Mouse (Mus musculus) MEL (cell line): ENCODE measurements around the gene Sorbs1. TPM values are rescaled to one million over a fixed set of nuclear protein-coding genes. Genes with fewer than 3 reads are reported as not detected.

Source experiments
- DNase-seq: peaks from one replicate; pipeline ENCODE4 v3.0.0; 2011; ENCODE audit warnings: low read depth, low spot score
- H3K27ac ChIP-seq: 2 replicates; pipeline ENCODE4 v1.5.1; 2012; ENCODE audit warnings: low read depth, mild to moderate bottlenecking, control low read depth, low read length, moderate library complexity; ENCODE audit not compliant: control insufficient read depth
- H3K27me3 ChIP-seq, 2 experiments: fragments of 150-350 bp in 1 of 2; sonication (generic) in 1 of 2; 2 replicates each; pipeline ENCODE4 v1.6.1; 2012; ENCODE audit warnings: low read length in 2 of 2, mild to moderate bottlenecking in 2 of 2, improper control_type of control experiment in 1 of 2, moderate library complexity in 1 of 2; ENCODE audit not compliant: insufficient read depth in 2 of 2, control insufficient read depth in 1 of 2
- H3K36me3 ChIP-seq, 2 experiments: 2 replicates each; pipeline ENCODE4 v1.6.1; 2012 to 2014; ENCODE audit warnings: low read length in 2 of 2, improper control_type of control experiment in 1 of 2, inconsistent platforms in 1 of 2, mild to moderate bottlenecking in 1 of 2; ENCODE audit not compliant: insufficient read depth in 2 of 2, control insufficient read depth in 1 of 2
- H3K4me1 ChIP-seq, 2 experiments: fragments of 150-350 bp in 1 of 2; sonication (generic) in 1 of 2; 2 replicates each; pipeline ENCODE4 v1.6.1; 2012; ENCODE audit warnings: low read length in 2 of 2, improper control_type of control experiment in 1 of 2, mild to moderate bottlenecking in 1 of 2; ENCODE audit not compliant: insufficient read depth in 2 of 2, control insufficient read depth in 1 of 2
- H3K4me3 ChIP-seq, 2 experiments: fragments of 150-350 bp in 1 of 2; sonication (generic) in 1 of 2; 2 replicates each; pipeline ENCODE4 v1.5.1; 2012; ENCODE audit warnings: low read depth in 2 of 2, low read length in 2 of 2, mild to moderate bottlenecking in 2 of 2, moderate library complexity in 2 of 2, control low read depth in 1 of 2, improper control_type of control experiment in 1 of 2; ENCODE audit not compliant: control insufficient read depth in 1 of 2, insufficient read depth in 1 of 2
- H3K79me2 ChIP-seq: 2 replicates; pipeline ENCODE4 v1.6.1; 2012; ENCODE audit warnings: mild to moderate bottlenecking, low read length, moderate library complexity; ENCODE audit not compliant: control insufficient read depth, poor library complexity, insufficient read depth
- H3K9ac ChIP-seq: 2 replicates; pipeline ENCODE4 v1.6.1; 2012; ENCODE audit warnings: low read depth, mild to moderate bottlenecking, control low read depth, low read length, moderate library complexity; ENCODE audit not compliant: control insufficient read depth, poor library complexity, severe bottlenecking
- H3K9me3 ChIP-seq: fragments of 150-350 bp; sonication (generic); replicated peaks from 2 replicates; pipeline ENCODE4 v1.6.1; 2012; ENCODE audit warnings: mild to moderate bottlenecking, low read length, improper control_type of control experiment, moderate library complexity; ENCODE audit not compliant: insufficient read depth
- BHLHE40 ChIP-seq: IDR thresholded peaks from 2 replicates; pipeline ENCODE4 v1.6.1; 2012; ENCODE audit warnings: low read depth, mild to moderate bottlenecking, inconsistent platforms, low read length, improper control_type of control experiment, borderline replicate concordance
- CHD1 ChIP-seq: IDR thresholded peaks from 2 replicates; pipeline ENCODE4 v1.6.1; 2012; ENCODE audit warnings: low read depth, mild to moderate bottlenecking, inconsistent platforms, low read length, improper control_type of control experiment
- CHD2 ChIP-seq: IDR thresholded peaks from 2 replicates; pipeline ENCODE4 v1.6.1; 2011; ENCODE audit warnings: low read length, improper control_type of control experiment
- CTCF ChIP-seq, 3 experiments: IDR thresholded peaks in 2 of 3; conservative IDR thresholded peaks in 1 of 3; 2 replicates each; pipeline ENCODE4 v1.5.1; 2011 to 2012; ENCODE audit warnings: low read length in 3 of 3, low read depth in 2 of 3, mild to moderate bottlenecking in 2 of 3, improper control_type of control experiment in 1 of 3, inconsistent platforms in 1 of 3, mixed read lengths in 1 of 3, moderate library complexity in 1 of 3; ENCODE audit not compliant: control insufficient read depth in 1 of 3, insufficient read depth in 1 of 3, poor library complexity in 1 of 3, severe bottlenecking in 1 of 3
- ELF1 ChIP-seq: IDR thresholded peaks from 2 replicates; pipeline ENCODE4 v1.6.1; 2014; ENCODE audit warnings: low read depth, mild to moderate bottlenecking, inconsistent platforms, low read length, improper control_type of control experiment, moderate library complexity
- GABPA ChIP-seq: IDR thresholded peaks from 2 replicates; pipeline ENCODE4 v1.6.1; 2012; ENCODE audit warnings: low read depth, mild to moderate bottlenecking, inconsistent platforms, low read length, improper control_type of control experiment, moderate library complexity
- GATA1 ChIP-seq: IDR thresholded peaks from 2 replicates; pipeline ENCODE4 v1.6.1; 2011; ENCODE audit warnings: low read depth, low read length, improper control_type of control experiment
- JUND ChIP-seq: IDR thresholded peaks from 2 replicates; pipeline ENCODE4 v1.6.1; 2011; ENCODE audit warnings: low read depth, mild to moderate bottlenecking, improper control_type of control experiment, low read length
- KAT2A ChIP-seq: conservative IDR thresholded peaks from 2 replicates; pipeline ENCODE4 v1.6.1; 2012; ENCODE audit warnings: low read depth, low read length, improper control_type of control experiment, inconsistent platforms
- MXI1 ChIP-seq: IDR thresholded peaks from 2 replicates; pipeline ENCODE4 v1.6.1; 2011; ENCODE audit warnings: mild to moderate bottlenecking, low read depth, low read length, improper control_type of control experiment
- MYB ChIP-seq: IDR thresholded peaks from 2 replicates; pipeline ENCODE4 v1.6.1; 2011; ENCODE audit warnings: mild to moderate bottlenecking, low read depth, low read length, improper control_type of control experiment
- MYC ChIP-seq: IDR thresholded peaks from 2 replicates; pipeline ENCODE4 v1.6.1; 2011; ENCODE audit warnings: low read depth, mild to moderate bottlenecking, low read length, improper control_type of control experiment, moderate library complexity
- NELFE ChIP-seq: IDR thresholded peaks from 2 replicates; pipeline ENCODE4 v1.6.1; 2011; ENCODE audit warnings: low read depth, low read length, improper control_type of control experiment
- NRF1 ChIP-seq: IDR thresholded peaks from 2 replicates; pipeline ENCODE4 v1.6.1; 2014; ENCODE audit warnings: low read depth, mild to moderate bottlenecking, inconsistent platforms, low read length, improper control_type of control experiment, moderate library complexity; ENCODE audit not compliant: poor library complexity, insufficient read depth, severe bottlenecking
- POLR2AphosphoS2 ChIP-seq: IDR thresholded peaks from 2 replicates; pipeline ENCODE4 v1.6.1; 2011; ENCODE audit warnings: low read length, improper control_type of control experiment
- POLR2AphosphoS5 ChIP-seq: IDR thresholded peaks from 2 replicates; pipeline ENCODE4 v1.6.1; 2012; ENCODE audit warnings: low read depth, borderline replicate concordance, mild to moderate bottlenecking, inconsistent platforms, low read length, moderate library complexity, mixed read lengths
- SIN3A ChIP-seq: IDR thresholded peaks from 2 replicates; pipeline ENCODE4 v1.6.1; 2012; ENCODE audit warnings: low read length, improper control_type of control experiment, inconsistent platforms
- SMC3 ChIP-seq: IDR thresholded peaks from 2 replicates; pipeline ENCODE4 v1.6.1; 2011; ENCODE audit warnings: low read depth, low read length, improper control_type of control experiment
- TAL1 ChIP-seq: IDR thresholded peaks from 2 replicates; pipeline ENCODE4 v1.6.1; 2012; ENCODE audit warnings: mild to moderate bottlenecking, inconsistent platforms, low read length, moderate library complexity, mixed read lengths
- TBP ChIP-seq: IDR thresholded peaks from 2 replicates; pipeline ENCODE4 v1.8.0; 2011; ENCODE audit warnings: low read depth, low read length, improper control_type of control experiment
- TCF12 ChIP-seq: IDR thresholded peaks from 2 replicates; pipeline ENCODE4 v1.6.1; 2014; ENCODE audit warnings: low read depth, mild to moderate bottlenecking, inconsistent platforms, low read length, improper control_type of control experiment, moderate library complexity
- UBTF ChIP-seq: IDR thresholded peaks from 2 replicates; pipeline ENCODE4 v1.6.1; 2012; ENCODE audit warnings: low read depth, mild to moderate bottlenecking, inconsistent platforms, low read length, improper control_type of control experiment, moderate library complexity, borderline replicate concordance; ENCODE audit not compliant: insufficient read depth
- USF1 ChIP-seq: IDR thresholded peaks from 2 replicates; pipeline ENCODE4 v1.6.1; 2014; ENCODE audit warnings: low read depth, mild to moderate bottlenecking, inconsistent platforms, low read length, improper control_type of control experiment, moderate library complexity
- ZC3H11A ChIP-seq: IDR thresholded peaks from 2 replicates; pipeline ENCODE4 v1.6.1; 2012; ENCODE audit warnings: low read depth, mild to moderate bottlenecking, inconsistent platforms, low read length, improper control_type of control experiment
- ZMIZ1 ChIP-seq: IDR thresholded peaks from 2 replicates; pipeline ENCODE4 v1.6.1; 2012; ENCODE audit warnings: low read depth, mild to moderate bottlenecking, inconsistent platforms, low read length, improper control_type of control experiment, moderate library complexity
- ZNF384 ChIP-seq: IDR thresholded peaks from 2 replicates; pipeline ENCODE4 v1.6.1; 2012; ENCODE audit warnings: low read depth, mild to moderate bottlenecking, inconsistent platforms, low read length, improper control_type of control experiment
- polyA plus RNA-seq, 2 experiments: library from polyadenylated mRNA; stranded (reverse) in 1 of 2; unstranded in 1 of 2; fragments of >175 nt in 1 of 2; fragments of >200 nt in 1 of 2; gene quantifications; 2 replicates each; pipeline versions ENCODE4 v1.2.1 to v1.2.4; 2012; ENCODE audit warnings: low replicate concordance in 2 of 2, low read depth in 1 of 2; ENCODE audit not compliant: insufficient read length in 2 of 2, insufficient read depth in 1 of 2, missing spikeins in 1 of 2
- total RNA-seq: library from RNA; depleted of rRNA; stranded (reverse); fragments of 300-350 nt; gene quantifications from 2 replicates; pipeline ENCODE4 v1.2.3, GENCODE M21; 2012

Gene Sorbs1
- total and polyA plus RNA-seq, 3 experiments, result 1.3 to 5.3 TPM; not detected in 1

DNA sequence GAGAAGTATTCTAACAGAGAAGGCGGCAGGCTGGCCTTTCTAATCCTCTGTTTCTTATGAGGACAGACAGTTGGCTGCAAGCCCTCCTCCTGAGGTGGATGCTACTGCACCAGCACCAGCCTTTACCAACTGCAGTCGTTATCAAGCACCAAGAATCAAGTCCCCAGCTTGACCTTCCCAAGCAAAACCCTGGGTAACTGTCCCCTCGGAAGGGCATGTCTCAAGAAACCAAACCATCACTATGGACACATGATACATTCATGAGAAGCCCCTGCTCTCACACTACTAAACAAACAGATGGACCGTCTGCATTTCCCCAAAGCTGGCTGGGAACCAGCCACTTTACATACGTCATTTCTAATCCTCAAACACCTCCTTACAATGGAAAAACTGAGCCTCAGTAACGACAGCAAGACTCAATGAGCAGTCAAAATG is 102.2 kb downstream of the Sorbs1 start:
- Histone ChIP-seq H3K79me2 (no peaks in the 10 kb centered on the region), H3K36me3 (no peaks in the 10 kb centered on the region), H3K4me3 (no peak overlapping the region), H3K9me3 (no peaks in the 10 kb centered on the region), H3K9ac (no peak overlapping the region), H3K27me3 (no peaks in the 10 kb centered on the region), H3K4me1 (no peaks in the 10 kb centered on the region), H3K27ac (no peak overlapping the region)
- TF ChIP-seq MXI1, result no peak
- no peak for TF ChIP-seq USF1
- TF ChIP-seq ZC3H11A, result no peak
- no peak for TF ChIP-seq NELFE
- TF ChIP-seq GATA1, result no peak
- TF ChIP-seq POLR2AphosphoS5, result no peak
- no peak for TF ChIP-seq CHD1
- no peak for TF ChIP-seq SMC3
- TF ChIP-seq TCF12, result no peak
- no peak for TF ChIP-seq MYC
- no peak for TF ChIP-seq ZMIZ1
- TF ChIP-seq UBTF, result no peak
- TF ChIP-seq KAT2A, result no peak
- no peak for TF ChIP-seq BHLHE40
- TF ChIP-seq TAL1, result no peak
- no peak for TF ChIP-seq JUND
- no peak for TF ChIP-seq SIN3A
- no peak for DNase-seq

DNA sequence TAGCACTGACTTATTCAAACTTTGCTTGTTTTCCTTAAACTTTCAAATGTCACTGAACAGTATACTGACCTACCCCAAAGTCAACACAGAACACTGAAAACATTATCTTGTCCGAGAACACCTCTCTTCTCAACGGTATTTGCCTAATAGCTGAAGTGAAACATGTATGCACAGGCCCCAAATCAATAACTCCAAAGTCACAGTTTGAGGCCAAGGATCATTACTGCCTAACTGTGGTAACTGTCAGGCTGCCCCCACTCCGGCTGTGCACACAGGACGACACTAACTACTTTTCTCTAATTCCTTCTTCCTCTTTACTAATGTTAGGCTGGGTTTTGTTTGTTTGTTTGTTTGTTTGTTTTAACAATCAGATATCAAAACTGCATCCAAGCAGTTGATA is 103.1 kb downstream of the Sorbs1 start:
- DNase-seq, result no peak
- Histone ChIP-seq H3K79me2 (no peaks in the 10 kb centered on the region), H3K9me3 (no peaks in the 10 kb centered on the region), H3K4me3 (no peak overlapping the region), H3K9ac (no peak overlapping the region), H3K27me3 (no peaks in the 10 kb centered on the region), H3K27ac (no peak overlapping the region), H3K4me1 (no peaks in the 10 kb centered on the region), H3K36me3 (no peaks in the 10 kb centered on the region)
- TF ChIP-seq ELF1 (no peak), ZMIZ1 (no peak), POLR2AphosphoS2 (no peak), NELFE (no peak), CHD2 (no peak), MYB (no peak), MXI1 (no peak), TBP (no peak), TAL1 (no peak), NRF1 (no peak), ZC3H11A (no peak), ZNF384 (no peak), CTCF (IDR thresholded peaks at IDR 0.05 in 2 of 3, conservative IDR thresholded peaks at IDR 0.05 in 1 of 3; ENCODE audit: control insufficient read depth in 1 of 3, insufficient read depth in 1 of 3, low read depth in 2 of 3, low read length in 3 of 3, poor library complexity in 1 of 3, severe bottlenecking in 1 of 3) (no peak), GABPA (no peak), BHLHE40 (no peak)
